In the genomic region with DNA sequence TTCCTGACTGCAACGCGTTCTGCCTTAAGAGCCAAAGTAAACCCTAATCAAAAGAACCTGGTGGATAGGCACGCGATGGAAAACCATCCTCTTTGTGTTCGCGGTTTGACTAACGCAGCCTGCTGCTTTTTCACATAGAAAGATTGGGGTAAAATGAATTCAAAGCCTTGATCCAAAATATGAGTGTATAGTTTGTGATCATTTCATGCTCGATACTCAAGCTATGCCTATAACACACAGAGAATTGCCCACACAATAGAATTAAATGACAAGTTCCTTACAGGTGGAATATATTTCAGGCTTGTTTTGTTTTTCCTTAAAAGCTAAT, we compare ENCODE assay signal across 8 mouse cellular contexts.
A peak's percentile ranks its signal among the peaks of the same experiment; 100 is the strongest.
DNase-seq lines count a peak whose midpoint lies in the region; ATAC-seq and TF ChIP-seq lines count a peak whose summit lies in the region.

No protein-coding gene starts in this region.

- H3K4me1 ChIP-seq in heart, embryonic 15.5 days (replicated peaks), result peaks cover 9% of the 10 kb centered on the region
- peaks cover 16% of the 10 kb centered on the region for H3K4me1 ChIP-seq in G1E (ENCODE audit: insufficient read depth, low read depth, low read length)
- H3K4me1 ChIP-seq in hindbrain, embryonic 10.5 days (replicated peaks), result peaks cover 24% of the 10 kb centered on the region
- H3K4me1 ChIP-seq in midbrain, embryonic 10.5 days, result peaks cover 18% of the 10 kb centered on the region

- TF ChIP-seq CTCF in G1E (IDR thresholded peaks at IDR 0.05; ENCODE audit: low read depth, low read length), result no peak

- peak overlapping the region; percentile 65 for H3K4me3 ChIP-seq in heart, embryonic 15.5 days
- H3K4me3 ChIP-seq in G1E (ENCODE audit: low read depth, low read length), result peak overlapping the region; percentile 69
- H3K4me3 ChIP-seq in hindbrain, embryonic 10.5 days, result peak overlapping the region; percentile 56
- H3K4me3 ChIP-seq in midbrain, embryonic 10.5 days, result peak overlapping the region; percentile 63

- H3K27ac ChIP-seq in heart, embryonic 15.5 days, result peak overlapping the region; percentile 83
- H3K27ac ChIP-seq in hindbrain, embryonic 10.5 days, result peak overlapping the region; percentile 91
- peak overlapping the region; percentile 89 for H3K27ac ChIP-seq in midbrain, embryonic 10.5 days (replicated peaks)

- WGBS in heart, embryonic 15.5 days, result under 1% methylated on average over 8 of the region's 8 CpGs
- WGBS in hindbrain, embryonic 10.5 days, result 3% methylated on average over 8 of the region's 8 CpGs
- WGBS in midbrain, embryonic 10.5 days, result 5% methylated on average over 8 of the region's 8 CpGs

- peak overlapping the region; percentile 65 for H3K4me2 ChIP-seq in heart, embryonic 15.5 days

- H3K9ac ChIP-seq in heart, embryonic 15.5 days, result peak overlapping the region; percentile 66

- DNase-seq in heart, adult 8-10 months (ENCODE audit: low spot score), result no peak
- DNase-seq in G1E (ENCODE audit: low spot score), result no peak
- DNase-seq in hindbrain, embryonic 10.5 days (ENCODE audit: low spot score), result no peak
- no peak for DNase-seq in midbrain, embryonic 10.5 days (ENCODE audit: low spot score)
- no peak for DNase-seq in urinary bladder, adult 18-20 months (ENCODE audit: low spot score in 2 of 2)
- no peak for DNase-seq in c-Kit-positive CD71-positive TER-119-positive erythroid progenitor cells, embryonic 14.5 days (ENCODE audit: low spot score)

- H3K9me3 ChIP-seq in heart, embryonic 15.5 days (replicated peaks), result no peaks in the 10 kb centered on the region
- no peaks in the 10 kb centered on the region for H3K9me3 ChIP-seq in G1E (replicated peaks)
- H3K9me3 ChIP-seq in hindbrain, embryonic 10.5 days, result no peaks in the 10 kb centered on the region
- no peaks in the 10 kb centered on the region for H3K9me3 ChIP-seq in midbrain, embryonic 10.5 days (replicated peaks)

- ATAC-seq in heart, embryonic 15.5 days (replicated peaks; ENCODE audit: insufficient number of reproducible peaks, insufficient read depth, low FRiP score, low read depth), result no peak
- ATAC-seq in G1E (ENCODE audit: extremely low read depth, insufficient number of reproducible peaks, low FRiP score, poor library complexity, severe bottlenecking), result peak; percentile 22
- ATAC-seq in CD4-positive, CD25-positive, alpha-beta regulatory T cell, adult 4 months, result no peak

- no peaks in the 10 kb centered on the region for H3K27me3 ChIP-seq in heart, embryonic 15.5 days
- H3K27me3 ChIP-seq in G1E (ENCODE audit: insufficient read depth, low read length), result no peaks in the 10 kb centered on the region
- H3K27me3 ChIP-seq in hindbrain, embryonic 10.5 days (ENCODE audit: insufficient read depth, poor library complexity, severe bottlenecking), result no peaks in the 10 kb centered on the region
- no peaks in the 10 kb centered on the region for H3K27me3 ChIP-seq in midbrain, embryonic 10.5 days (ENCODE audit: low read depth, poor library complexity, severe bottlenecking)

- no peaks in the 10 kb centered on the region for H3K36me3 ChIP-seq in heart, embryonic 15.5 days
- H3K36me3 ChIP-seq in G1E (replicated peaks), result peaks cover 10% of the 10 kb centered on the region
- peaks cover 4% of the 10 kb centered on the region for H3K36me3 ChIP-seq in hindbrain, embryonic 10.5 days
- H3K36me3 ChIP-seq in midbrain, embryonic 10.5 days, result peaks cover 3% of the 10 kb centered on the region
